In genomic region chr2:9878564-9879081, GRCm38 (mm10) we compare ENCODE assay signal across 7 mouse cellular contexts. TPM values are rescaled to one million over a fixed set of nuclear protein-coding genes. Genes with fewer than 3 reads are reported as not detected.
A peak's percentile ranks its signal among the peaks of the same experiment; 100 is the strongest.
DNase-seq lines count a peak whose midpoint lies in the region; ATAC-seq and TF ChIP-seq lines count a peak whose summit lies in the region.

No protein-coding gene starts in this region.

- peak overlapping the region; percentile 47 for H3K4me3 ChIP-seq in bone marrow, adult 2 months (replicated peaks; ENCODE audit: control insufficient read depth, low read depth, low read length)
- H3K4me3 ChIP-seq in heart, embryonic 12.5 days, result peak overlapping the region; percentile 60
- peak overlapping the region; percentile 57 for H3K4me3 ChIP-seq in kidney, postnatal 0 days (replicated peaks; ENCODE audit: low read depth, low read length)

- peaks cover 24% of the 10 kb centered on the region for H3K27me3 ChIP-seq in heart, embryonic 12.5 days (replicated peaks)
- H3K27me3 ChIP-seq in kidney, postnatal 0 days (ENCODE audit: insufficient read depth, low read length), result peaks cover 30% of the 10 kb centered on the region

- peak overlapping the region; percentile 95 for H3K4me2 ChIP-seq in heart, embryonic 12.5 days
- H3K4me2 ChIP-seq in kidney, postnatal 0 days (ENCODE audit: low read length), result peak overlapping the region; percentile 91

- H3K9me3 ChIP-seq in heart, embryonic 12.5 days (replicated peaks), result no peaks in the 10 kb centered on the region
- no peaks in the 10 kb centered on the region for H3K9me3 ChIP-seq in kidney, postnatal 0 days (replicated peaks; ENCODE audit: low read length)

- no peak for TF ChIP-seq POLR2A in bone marrow, adult 2 months (IDR thresholded peaks at IDR 0.05; ENCODE audit: borderline replicate concordance, control insufficient read depth, low read depth, low read length)

- ATAC-seq in heart, embryonic 12.5 days (ENCODE audit: insufficient number of reproducible peaks, low FRiP score), result peak; percentile 60
- ATAC-seq in kidney, postnatal 0 days (replicated peaks; ENCODE audit: low FRiP score, low read depth), result peak; percentile 49

- 1% methylated on average over 31 of the region's 33 CpGs for WGBS in bone marrow, adult 2 months
- WGBS in heart, embryonic 12.5 days, result under 1% methylated on average over 30 of the region's 33 CpGs
- under 1% methylated on average over 32 of the region's 33 CpGs for WGBS in kidney, postnatal 0 days

- no peaks in the 10 kb centered on the region for H3K36me3 ChIP-seq in heart, embryonic 12.5 days
- no peaks in the 10 kb centered on the region for H3K36me3 ChIP-seq in kidney, postnatal 0 days (ENCODE audit: insufficient read depth, low read length)

- no peak for TF ChIP-seq CTCF in bone marrow, adult 2 months (IDR thresholded peaks at IDR 0.05; ENCODE audit: control insufficient read depth, insufficient read depth, low read length)
- no peak for TF ChIP-seq CTCF in kidney, postnatal 0 days (IDR thresholded peaks at IDR 0.05; ENCODE audit: low read depth)

- peak overlapping the region; percentile 63 for H3K9ac ChIP-seq in heart, embryonic 12.5 days
- peak overlapping the region; percentile 55 for H3K9ac ChIP-seq in kidney, postnatal 0 days (ENCODE audit: low read depth, low read length)

- no peaks in the 10 kb centered on the region; the same call in 1 of the 2 replicates for H3K4me1 ChIP-seq in bone marrow, adult 2 months (ENCODE audit: control insufficient read depth, insufficient read depth, low read length)
- H3K4me1 ChIP-seq in heart, embryonic 12.5 days (replicated peaks), result peaks cover 49% of the 10 kb centered on the region
- peaks cover 4% of the 10 kb centered on the region; the same call in 1 of the 2 replicates for H3K4me1 ChIP-seq in kidney, postnatal 0 days (replicated peaks; ENCODE audit: insufficient read depth, low read length)

- peak; percentile 79 for DNase-seq in ES-CJ7 (ENCODE audit: low read depth, low spot score)
- DNase-seq in kidney, postnatal 0 days (ENCODE audit: low spot score), result peak; percentile 76
- DNase-seq in lung, postnatal 4 days, result peak; percentile 70 to 80
- peak; percentile 76 to 84 for DNase-seq in thymus, adult 18-20 months
- no peak for DNase-seq in left cerebral cortex, postnatal 4 days

- H3K27ac ChIP-seq in bone marrow, adult 2 months (ENCODE audit: control insufficient read depth, insufficient read depth, low read depth, low read length, poor library complexity), result no peak overlapping the region
- peak overlapping the region; percentile 73 for H3K27ac ChIP-seq in heart, embryonic 12.5 days (ENCODE audit: poor library complexity, severe bottlenecking)
- H3K27ac ChIP-seq in kidney, postnatal 0 days, result peak overlapping the region; percentile 67

- intact Hi-C loops in left cerebral cortex, postnatal 4 days (cut with DNase I), result no loop called here

RNA-seq across cellular contexts. Expression of gene 4930412O13Rik, which starts 2.4 kb away (rescaled TPM):
- not detected in 2 replicates for polyA plus RNA-seq in bone marrow, adult 2 months (2011; ENCODE audit: insufficient read depth, insufficient read length, low replicate concordance, missing spikeins)
- 1.7 and 1.8 TPM in 2 replicates for polyA plus RNA-seq in heart, embryonic 12.5 days (2016; fragmentation: Nextera tagmentation; extraction: Ambion mirVana)
- 3.3 and 5.0 TPM in 2 replicates for polyA plus RNA-seq in kidney, postnatal 0 days (2015; fragmentation: Nextera tagmentation; extraction: Ambion mirVana)
- not detected for total RNA-seq in left cerebral cortex, postnatal 4 days (2021)

RNA-seq across cellular contexts. Expression of gene 9230102O04Rik, which starts 10.7 kb away (rescaled TPM):
- not detected in 2 replicates for polyA plus RNA-seq in bone marrow, adult 2 months (2011; ENCODE audit: insufficient read depth, insufficient read length, low replicate concordance, missing spikeins)
- 1.0 TPM in 1 of 2 replicates, not detected in the other for polyA plus RNA-seq in heart, embryonic 12.5 days (2016; fragmentation: Nextera tagmentation; extraction: Ambion mirVana)
- 12.5 and 18.7 TPM in 2 replicates for polyA plus RNA-seq in kidney, postnatal 0 days (2015; fragmentation: Nextera tagmentation; extraction: Ambion mirVana)
- not detected for total RNA-seq in left cerebral cortex, postnatal 4 days (2021)

RNA-seq across cellular contexts. Expression of gene Gata3, which starts 11.2 kb away (rescaled TPM):
- 1.7 and 6.1 TPM in 2 replicates for polyA plus RNA-seq in bone marrow, adult 2 months (2011; ENCODE audit: insufficient read depth, insufficient read length, low replicate concordance, missing spikeins)
- 7.9 and 8.0 TPM in 2 replicates for polyA plus RNA-seq in heart, embryonic 12.5 days (2016; fragmentation: Nextera tagmentation; extraction: Ambion mirVana)
- 95.1 and 99.1 TPM in 2 replicates for polyA plus RNA-seq in kidney, postnatal 0 days (2015; fragmentation: Nextera tagmentation; extraction: Ambion mirVana)
- 1 to 10 TPM; 1.0 to 1.5 TPM for total RNA-seq in left cerebral cortex, postnatal 4 days (2021)

Comparison
In these comparisons a context has a peak if more than half of its experiments do, and no peak if none do; other contexts are left out.
1. RNA of gene Gata3, which starts 11.2 kb away (polyA plus RNA-seq): 95.1 to 99.1 TPM in kidney, postnatal 0 days; 7.9 to 8.0 TPM in heart, embryonic 12.5 days and 1.7 to 6.1 TPM in bone marrow, adult 2 months; every median in the first group is over 10 times any median in the second.
2. Peak in every context shown above with its lines, with median percentiles within 50 percentile points of each other: H3K4me3 ChIP-seq.